Mouse (Mus musculus) monocyte, adult 5-6 weeks (primary cell): ENCODE results near the gene Bcl11a. TPM values are rescaled to one million over a fixed set of nuclear protein-coding genes. Genes with fewer than 3 reads are reported as not detected.

ENCODE experiments used
- ATAC-seq: fragments of 153-309, 156-312 bp; replicated peaks from 2 replicates; pipeline ENCODE4 v1.8.0; 2017; ENCODE audit warnings: mild to moderate bottlenecking; ENCODE audit not compliant: low TSS enrichment, insufficient number of reproducible peaks, severe bottlenecking, poor library complexity, low FRiP score
- total RNA-seq: library from RNA; stranded (forward); fragments of 200-1000, 200-491, 200-594 nt; gene quantifications from 3 replicates; pipeline ENCODE4 v1.2.3, GENCODE M21; 2017

Bcl11a gene
- total RNA-seq, 1 experiment from 2014 or later: 12.1 TPM

GRCm38 (mm10) chr11:24078706-24079316 lies 955 bp downstream of the Bcl11a start:
- no peak for ATAC-seq

- ATAC-seq: no peak
These were observed 1.8 kb downstream of the Bcl11a start for GRCm38 (mm10) chr11:24079392-24080391.

GRCm38 (mm10) chr11:24080541-24080940 lies 2.7 kb downstream of the Bcl11a start:
- ATAC-seq: 0 out of 2 replicates have a peak, but pooled peaks have one; percentile 7

GRCm38 (mm10) chr11:24081016-24081686 lies 3.3 kb downstream of the Bcl11a start:
- ATAC-seq: peak; percentile 1; the same call in 1 of the 2 replicates

GRCm38 (mm10) chr11:24081687-24082384 lies 4.0 kb downstream of the Bcl11a start:
- no peak for ATAC-seq

GRCm38 (mm10) chr11:24082385-24083075 lies 4.7 kb downstream of the Bcl11a start:
- no peak for ATAC-seq

- ATAC-seq: no peak
These were observed 5.2 kb downstream of the Bcl11a start for GRCm38 (mm10) chr11:24083076-24083405.

- ATAC-seq: no peak
These were observed 5.6 kb downstream of the Bcl11a start for GRCm38 (mm10) chr11:24083423-24083822.

GRCm38 (mm10) chr11:24084077-24084476 lies 6.2 kb downstream of the Bcl11a start:
- ATAC-seq: no peak

- no peak for ATAC-seq
These were observed 6.7 kb downstream of the Bcl11a start for GRCm38 (mm10) chr11:24084590-24084989.

- no peak for ATAC-seq
These were observed 8.1 kb downstream of the Bcl11a start for GRCm38 (mm10) chr11:24085986-24086385.

GRCm38 (mm10) chr11:24087069-24087468 lies 9.2 kb downstream of the Bcl11a start:
- ATAC-seq: peak; percentile 75

- ATAC-seq: no peak
These were observed 12.6 kb downstream of the Bcl11a start for GRCm38 (mm10) chr11:24090443-24090842.

GRCm38 (mm10) chr11:24091393-24092080 lies 13.7 kb downstream of the Bcl11a start:
- no peak for ATAC-seq

- ATAC-seq: no peak
These were observed 14.8 kb downstream of the Bcl11a start for GRCm38 (mm10) chr11:24092618-24093017.

GRCm38 (mm10) chr11:24094086-24094487 lies 16.2 kb downstream of the Bcl11a start:
- ATAC-seq: no peak

GRCm38 (mm10) chr11:24095236-24095635 lies 17.4 kb downstream of the Bcl11a start:
- no peak for ATAC-seq
